Mouse (Mus musculus) kidney, embryonic 14.5 days (tissue): ENCODE data around the gene Scyl1. TPM values are rescaled to one million over a fixed set of nuclear protein-coding genes. Genes with fewer than 3 reads are reported as not detected.

Experiments
- ATAC-seq: fragments of 200-750 bp; cut with Nextera tagmentation; 2 replicates; pipeline ENCODE4 v1.8.0; 2017; ENCODE audit warnings: moderate number of reproducible peaks, mild to moderate bottlenecking, moderate TSS enrichment, moderate library complexity; ENCODE audit not compliant: low FRiP score, low TSS enrichment
- H3K27ac ChIP-seq: fragments of 300-500 bp; sonication (generic); 2 replicates; pipeline ENCODE4 v1.5.1; 2014; ENCODE audit warnings: low read depth, mild to moderate bottlenecking, low read length, moderate library complexity, mixed read lengths
- H3K27me3 ChIP-seq: fragments of 300-500 bp; sonication (generic); 2 replicates; pipeline ENCODE4 v1.6.1; 2014; ENCODE audit warnings: mild to moderate bottlenecking, low read length; ENCODE audit not compliant: control insufficient read depth, insufficient read depth
- H3K36me3 ChIP-seq: fragments of 300-500 bp; sonication (generic); 2 replicates; pipeline ENCODE4 v1.6.1; 2014; ENCODE audit warnings: low read length, mixed read lengths; ENCODE audit not compliant: control insufficient read depth, insufficient read depth
- H3K4me1 ChIP-seq: fragments of 300-500 bp; sonication (generic); 2 replicates; pipeline ENCODE4 v1.6.1; 2014; ENCODE audit warnings: low read length, mixed read lengths; ENCODE audit not compliant: control insufficient read depth, insufficient read depth
- H3K4me2 ChIP-seq: fragments of 300-500 bp; sonication (generic); replicated peaks from 2 replicates; pipeline ENCODE4 v1.6.1; 2014; ENCODE audit warnings: low read depth, mild to moderate bottlenecking, low read length
- H3K4me3 ChIP-seq: fragments of 300-500 bp; sonication (generic); 2 replicates; pipeline ENCODE4 v1.5.1; 2014; ENCODE audit warnings: mild to moderate bottlenecking, low read length
- H3K9ac ChIP-seq: fragments of 300-500 bp; sonication (generic); 2 replicates; pipeline ENCODE4 v1.6.1; 2014; ENCODE audit warnings: low read depth, mild to moderate bottlenecking, low read length, moderate library complexity
- H3K9me3 ChIP-seq: fragments of 300-500 bp; sonication (generic); 2 replicates; pipeline ENCODE4 v1.6.1; 2016; ENCODE audit warnings: low read length; ENCODE audit not compliant: control insufficient read depth
- WGBS: fragments of 180-500 bp; shearing (Covaris S2); extraction: QIAGEN DNeasy Blood & Tissue Kit; methylation state at CpG from one replicate; pipeline ENCODE4 v1.1.7; 2014; 5-methylcytosine and 5-hydroxymethylcytosine counted together
- polyA plus RNA-seq: library from polyadenylated mRNA; unstranded; fragments of >200 nt; fragmentation: Nextera tagmentation; extraction: Ambion mirVana; gene quantifications from 2 replicates; pipeline ENCODE4 v1.2.1, GENCODE M21; 2014

Gene Scyl1
- polyA plus RNA-seq, 1 experiment from 2014 or later = 73.5 TPM

GRCm38 (mm10) chr19:5804371-5804899 lies 33.2 kb upstream of the Scyl1 start:
- Histone ChIP-seq H3K9ac (peak overlapping the region; percentile 61; the same call in 1 of the 2 replicates), H3K9me3 (no peaks in the 10 kb centered on the region), H3K27ac (peak overlapping the region; percentile 98), H3K4me3 (no peak overlapping the region), H3K36me3 (0 out of 2 replicates have a peak, but pooled peaks cover 2% of the 10 kb centered on the region), H3K27me3 (no peaks in the 10 kb centered on the region), H3K4me1 (peaks cover 33% of the 10 kb centered on the region), H3K4me2 (peak overlapping the region; percentile 47; the same call in 1 of the 2 replicates)
- ATAC-seq = no peak
- 25% methylated on average over 8 of the region's 8 CpGs for WGBS

DNA sequence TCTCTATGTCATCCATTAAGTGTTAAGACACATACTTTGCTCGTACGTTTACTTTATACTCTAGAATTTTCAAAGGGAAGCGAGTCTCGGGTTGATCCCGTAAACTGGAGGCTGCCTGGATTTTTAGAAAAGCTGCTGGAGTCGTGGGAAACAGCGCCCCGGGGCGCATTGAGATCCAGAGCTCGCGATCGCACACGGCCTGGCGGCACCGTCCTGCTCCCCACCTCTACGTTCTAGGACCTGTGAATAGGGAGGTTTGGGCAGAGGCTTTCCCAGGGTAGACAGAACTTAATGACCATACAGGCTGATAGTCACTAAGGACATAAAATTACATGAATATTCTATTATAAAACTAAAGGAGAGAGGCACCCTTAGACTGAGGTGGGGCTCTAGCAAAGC lies 32.7 kb upstream of the Scyl1 start:
- Histone ChIP-seq H3K9ac (peak overlapping the region; percentile 61), H3K36me3 (peaks cover 6% of the 10 kb centered on the region), H3K4me1 (peaks cover 32% of the 10 kb centered on the region), H3K9me3 (no peaks in the 10 kb centered on the region), H3K4me3 (peak overlapping the region; percentile 18), H3K27ac (peak overlapping the region; percentile 98), H3K27me3 (no peaks in the 10 kb centered on the region), H3K4me2 (peak overlapping the region; percentile 47)
- 1% methylated on average over 16 of the region's 16 CpGs for WGBS
- ATAC-seq = 0 out of 2 replicates have a peak, but pooled peaks have one; percentile 8

DNA sequence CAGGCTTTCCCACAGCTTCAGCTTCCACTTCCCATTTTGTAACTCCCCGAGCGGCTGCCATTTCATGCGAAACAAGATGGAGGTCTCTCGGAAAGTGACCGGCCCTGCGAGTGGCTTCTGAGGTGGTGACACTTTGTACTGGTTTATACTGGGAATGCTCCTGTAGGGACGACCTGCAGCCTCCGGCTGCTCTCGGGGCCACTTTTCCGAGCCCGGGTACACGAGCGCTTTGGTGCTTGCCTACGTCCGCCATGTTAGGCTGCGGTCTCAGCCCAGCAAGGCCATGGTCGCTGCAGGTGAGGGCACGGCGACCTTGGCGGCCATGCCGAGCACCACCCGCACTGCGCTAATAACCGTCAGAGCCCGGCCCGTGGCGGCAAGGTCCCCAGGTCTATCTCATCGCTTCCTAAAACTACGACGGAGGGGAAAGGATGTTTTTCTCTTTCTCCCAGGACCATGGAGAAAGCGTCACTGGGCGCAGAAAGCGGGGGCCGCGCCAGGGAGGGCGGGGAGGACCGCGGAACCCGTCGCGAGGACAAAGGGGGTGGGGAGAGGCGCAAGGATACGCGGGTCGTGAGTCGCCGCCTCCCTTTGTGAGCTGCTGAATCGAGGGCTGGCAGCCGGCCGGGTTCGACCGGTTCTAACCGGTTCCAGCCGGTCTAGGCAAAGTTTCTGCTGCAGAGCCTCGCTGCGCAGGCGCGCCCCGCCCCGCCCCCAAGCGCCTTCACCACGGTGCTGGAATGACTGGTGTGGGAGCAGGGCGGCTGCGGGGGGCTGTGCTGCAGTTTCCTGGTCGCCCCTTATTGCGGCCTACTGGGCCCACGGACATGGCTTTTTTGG lies 32.0 kb upstream of the Scyl1 start:
- ATAC-seq = peak; percentile 96
- Histone ChIP-seq H3K4me2 (peak overlapping the region; percentile 73), H3K4me3 (peak overlapping the region; percentile 94), H3K27me3 (no peaks in the 10 kb centered on the region), H3K4me1 (peaks cover 32% of the 10 kb centered on the region), H3K9me3 (no peaks in the 10 kb centered on the region), H3K9ac (peak overlapping the region; percentile 99), H3K27ac (peak overlapping the region; percentile 99), H3K36me3 (peaks cover 11% of the 10 kb centered on the region)
- WGBS = under 1% methylated on average over 67 of the region's 67 CpGs

DNA sequence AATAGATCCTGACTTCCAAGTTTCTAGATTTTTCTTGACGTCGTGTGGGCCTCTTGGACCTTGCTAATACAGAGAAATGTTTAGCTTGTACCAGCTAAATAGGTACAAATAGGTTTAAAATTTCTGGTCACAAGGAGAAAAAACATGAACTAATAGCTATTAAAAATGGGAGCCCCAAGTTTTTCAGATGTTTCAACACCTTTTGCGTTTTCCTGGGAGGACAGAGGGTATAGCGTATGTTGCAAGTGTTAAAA lies 31.5 kb upstream of the Scyl1 start:
- 0% methylated on average over 4 of the region's 4 CpGs for WGBS
- peak overlapping the region; percentile 99 for H3K9ac ChIP-seq
- no peaks in the 10 kb centered on the region for H3K9me3 ChIP-seq
- peaks cover 32% of the 10 kb centered on the region for H3K4me1 ChIP-seq
- ATAC-seq = no peak
- H3K4me3 ChIP-seq = peak overlapping the region; percentile 94
- peak overlapping the region; percentile 99 for H3K27ac ChIP-seq
- H3K36me3 ChIP-seq = peaks cover 16% of the 10 kb centered on the region
- no peaks in the 10 kb centered on the region for H3K27me3 ChIP-seq
- peak overlapping the region; percentile 73 for H3K4me2 ChIP-seq

DNA sequence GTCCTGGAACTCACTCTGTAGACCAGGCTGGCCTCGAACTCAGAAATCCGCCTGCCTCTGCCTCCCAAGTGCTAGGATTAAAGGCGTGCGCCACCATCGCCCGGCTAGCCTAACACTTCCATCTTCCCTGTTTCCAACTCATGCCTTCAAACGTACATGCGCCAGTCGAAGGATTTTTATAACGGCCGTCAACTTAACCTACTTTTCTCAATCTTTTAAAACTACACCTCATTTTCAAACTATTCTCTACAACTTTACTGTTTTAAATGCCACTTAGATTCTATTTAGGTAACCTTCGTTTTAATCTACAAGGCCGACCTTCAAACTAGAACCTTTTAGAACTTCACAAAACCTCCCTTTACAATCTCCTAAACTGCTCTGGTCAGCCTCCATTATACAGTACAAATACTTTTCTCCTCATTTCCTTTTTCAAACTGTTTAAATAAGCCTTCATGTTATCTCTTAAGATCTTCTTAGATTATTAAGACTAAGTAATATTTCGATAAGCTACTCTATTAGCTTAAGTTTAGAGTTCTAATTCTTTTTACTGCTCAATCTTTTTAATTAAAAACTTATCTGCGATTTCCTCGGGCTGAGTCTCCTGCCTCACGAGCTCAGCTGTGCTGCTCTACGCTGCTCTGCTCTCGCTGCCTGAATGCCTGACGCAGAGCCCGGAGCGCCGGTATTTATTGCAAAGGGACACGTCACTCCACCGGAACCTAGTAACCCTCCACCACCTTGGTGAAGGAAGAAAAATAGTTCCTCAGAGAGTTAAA lies 31.0 kb upstream of the Scyl1 start:
- Histone ChIP-seq H3K9ac (peak overlapping the region; percentile 99), H3K27ac (peak overlapping the region; percentile 99), H3K4me3 (peak overlapping the region; percentile 94), H3K27me3 (no peaks in the 10 kb centered on the region), H3K4me1 (peaks cover 32% of the 10 kb centered on the region), H3K36me3 (peaks cover 21% of the 10 kb centered on the region), H3K4me2 (peak overlapping the region; percentile 91), H3K9me3 (no peaks in the 10 kb centered on the region)
- no peak for ATAC-seq
- under 1% methylated on average over 25 of the region's 25 CpGs for WGBS

DNA sequence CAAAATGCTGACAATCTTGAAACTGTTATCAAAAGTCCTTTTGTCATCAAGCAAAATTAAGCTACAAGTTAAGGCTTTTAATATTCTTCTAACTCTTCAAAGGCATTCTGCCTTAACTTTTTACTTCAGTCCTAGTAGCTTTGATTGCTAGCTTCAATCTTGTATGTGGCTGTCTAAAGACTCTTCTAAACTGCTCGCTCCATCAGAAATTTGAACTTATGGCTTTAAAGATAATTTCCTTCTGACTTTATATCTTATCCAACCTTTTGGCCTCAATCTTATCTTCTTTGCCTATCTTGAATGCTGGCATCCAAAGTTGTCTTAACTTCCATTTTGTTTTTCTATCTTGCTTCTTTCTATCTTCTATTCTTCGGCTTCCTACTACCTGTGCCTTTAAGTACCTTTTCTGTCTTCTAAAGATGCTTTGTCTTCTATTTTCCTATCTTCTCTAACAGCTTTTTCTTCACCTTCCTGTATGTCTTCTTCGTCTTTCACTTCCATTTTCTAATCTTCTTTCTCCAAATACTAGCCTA lies 30.3 kb upstream of the Scyl1 start:
- Histone ChIP-seq H3K4me3 (peak overlapping the region; percentile 94), H3K4me1 (peaks cover 29% of the 10 kb centered on the region), H3K36me3 (peaks cover 28% of the 10 kb centered on the region), H3K4me2 (peak overlapping the region; percentile 91), H3K9ac (peak overlapping the region; percentile 99), H3K27me3 (no peaks in the 10 kb centered on the region), H3K9me3 (no peaks in the 10 kb centered on the region), H3K27ac (peak overlapping the region; percentile 99)
- no peak for ATAC-seq
- WGBS = 1% methylated on average over 3 of the region's 3 CpGs

DNA sequence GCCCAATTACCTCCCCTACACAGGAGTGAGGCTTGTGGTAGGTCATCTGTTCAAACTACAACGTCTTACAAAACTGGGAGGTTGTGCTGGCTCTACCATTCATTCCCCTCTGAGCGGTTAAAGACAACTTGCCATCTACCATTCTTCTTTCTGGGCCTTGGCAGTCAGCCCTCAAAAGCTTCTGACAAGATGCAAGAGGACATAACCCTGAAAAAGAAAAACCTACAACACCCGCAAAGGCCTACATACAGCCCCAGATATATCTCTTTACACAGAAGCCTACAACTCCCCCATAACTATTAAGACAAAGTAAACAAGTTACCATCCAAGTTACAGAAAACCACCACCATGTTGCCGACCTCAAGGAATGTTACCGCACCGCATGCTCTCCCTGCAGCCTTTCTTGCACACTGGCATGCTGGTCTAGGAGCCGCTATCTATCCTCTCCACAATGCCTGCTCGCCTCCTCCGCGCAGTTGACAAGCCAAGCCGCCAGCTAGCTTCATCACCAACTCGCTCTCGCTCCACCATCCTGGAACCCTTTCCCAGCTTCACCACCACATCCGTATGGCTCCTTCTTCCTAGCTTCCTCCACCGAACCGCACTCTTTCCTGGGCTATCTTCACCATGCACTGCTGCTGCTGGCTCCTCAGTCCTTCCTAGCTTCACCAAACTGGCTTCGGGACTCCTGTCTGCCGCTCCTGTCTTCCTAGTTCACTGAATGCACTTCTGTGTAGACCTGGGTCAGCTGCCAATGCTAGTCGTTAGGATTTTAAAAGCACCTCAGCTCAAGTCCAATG lies 29.6 kb upstream of the Scyl1 start:
- Histone ChIP-seq H3K4me1 (peaks cover 29% of the 10 kb centered on the region), H3K4me3 (peak overlapping the region; percentile 94), H3K4me2 (peak overlapping the region; percentile 91), H3K36me3 (peaks cover 35% of the 10 kb centered on the region), H3K9me3 (no peaks in the 10 kb centered on the region), H3K27ac (peak overlapping the region; percentile 99), H3K27me3 (no peaks in the 10 kb centered on the region), H3K9ac (peak overlapping the region; percentile 99)
- ATAC-seq = no peak
- WGBS = under 1% methylated on average over 19 of the region's 19 CpGs

DNA sequence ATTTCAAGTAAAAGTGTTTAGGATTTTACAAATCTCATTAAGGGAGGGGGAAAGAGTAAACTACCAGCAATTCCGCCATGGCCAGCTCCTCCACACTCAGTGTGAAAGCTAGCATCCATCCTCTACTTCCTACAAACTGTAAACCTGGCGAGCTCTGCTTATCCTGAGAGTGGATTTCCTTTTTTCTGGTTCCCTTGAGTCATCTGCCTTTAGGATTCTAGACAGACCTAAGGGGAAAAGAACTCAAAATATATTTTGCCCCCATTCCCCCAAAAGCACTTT lies 29.1 kb upstream of the Scyl1 start:
- H3K9ac ChIP-seq = peak overlapping the region; percentile 99

More for the DNA sequence above, 29.1 kb upstream of the Scyl1 start:
- no peaks in the 10 kb centered on the region for H3K9me3 ChIP-seq
- peaks cover 40% of the 10 kb centered on the region for H3K36me3 ChIP-seq
- H3K27me3 ChIP-seq = no peaks in the 10 kb centered on the region
- H3K4me2 ChIP-seq = peak overlapping the region; percentile 91
- peaks cover 27% of the 10 kb centered on the region for H3K4me1 ChIP-seq
- peak overlapping the region; percentile 94 for H3K4me3 ChIP-seq
- peak overlapping the region; percentile 99 for H3K27ac ChIP-seq
- 1% methylated on average over 2 of the region's 2 CpGs for WGBS
- ATAC-seq = no peak
